Mouse (Mus musculus) ES-CJ7 (cell line): ENCODE data around the gene Bmpr1b.
A peak's percentile ranks its signal among the peaks of the same experiment; 100 is the strongest.

Source experiments
- DNase-seq: peaks from one replicate; pipeline ENCODE4 v3.0.0; 2011; ENCODE audit warnings: low read depth, low spot score

Bmpr1b gene

DNA sequence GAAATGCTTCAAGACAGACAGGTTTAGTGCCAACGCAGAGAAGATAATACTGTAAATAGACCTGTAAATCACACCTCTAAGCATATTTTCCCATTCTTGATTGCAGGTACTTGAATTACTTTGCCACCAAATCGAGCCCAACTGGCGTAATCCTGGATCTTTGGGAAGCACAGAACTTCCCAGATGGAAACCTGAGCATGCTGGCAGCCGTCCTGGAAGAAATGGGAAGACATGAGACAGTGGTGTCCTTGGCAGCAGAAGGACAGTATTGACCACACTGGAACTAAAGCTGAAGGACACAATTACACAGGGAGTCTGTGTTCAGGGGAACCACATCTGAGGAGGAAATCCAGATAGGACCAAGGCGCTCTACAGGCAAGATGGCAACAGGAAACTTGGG lies 340.9 kb downstream of the Bmpr1b start:
- DNase-seq: no peak

GRCm38 (mm10) chr3:141819331-141819941 lies 349.8 kb downstream of the Bmpr1b start:
- DNase-seq: peak; percentile 4

DNA sequence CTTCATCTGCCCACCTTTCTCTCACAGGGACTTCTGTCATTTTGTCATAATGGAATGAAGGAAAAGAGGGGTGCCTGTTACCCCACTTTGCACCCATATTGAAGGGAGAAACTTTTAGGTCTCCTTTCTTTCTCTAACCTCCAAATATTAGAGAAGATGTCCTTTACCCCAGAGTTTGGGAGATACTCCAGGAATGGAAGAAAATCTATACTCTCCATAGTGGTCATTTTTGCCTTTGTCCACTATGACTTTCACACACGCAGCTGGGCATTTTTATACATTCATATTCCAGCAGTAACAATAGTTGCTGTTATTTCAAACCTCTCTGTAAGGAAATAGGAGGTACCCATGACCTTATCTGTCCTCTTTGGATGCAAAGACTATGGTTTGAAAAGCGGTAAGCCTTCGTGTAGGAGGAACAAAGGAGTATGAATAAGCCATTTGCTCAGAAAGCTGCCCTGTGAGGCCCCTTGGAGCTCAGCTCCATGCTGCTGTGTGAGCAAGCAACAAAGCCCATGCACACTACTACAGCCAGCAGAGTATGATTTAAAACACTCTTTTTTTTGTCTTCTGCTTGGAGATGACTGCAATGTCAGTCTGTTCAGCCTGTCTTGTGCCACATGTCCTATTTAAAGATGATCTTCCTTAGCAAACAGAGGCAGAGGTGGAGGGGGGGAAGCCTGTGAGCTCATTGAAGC lies 350.5 kb downstream of the Bmpr1b start:
- no peak for DNase-seq

- no peak for DNase-seq
Measured at GRCm38 (mm10) chr3:141814776-141815175, 354.4 kb downstream of the Bmpr1b start.

DNA sequence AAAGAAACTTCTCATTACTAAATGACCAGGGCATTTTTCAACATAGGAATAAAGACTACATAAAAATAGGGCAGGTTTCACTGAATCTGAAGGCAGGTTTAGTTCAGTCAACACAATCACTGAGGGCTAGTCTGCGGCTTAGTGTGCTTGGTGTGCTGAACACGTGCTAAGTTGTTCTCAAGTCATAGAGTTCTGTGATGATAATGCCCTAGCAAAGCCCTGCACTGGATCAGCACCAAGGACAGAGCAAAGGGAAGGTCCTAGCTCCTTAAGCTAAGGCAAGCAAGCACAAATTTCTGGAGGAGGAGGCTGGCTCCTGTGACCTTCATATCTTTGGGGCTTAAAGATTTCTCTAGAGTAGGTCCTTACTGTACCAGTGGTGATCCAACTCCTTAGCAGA lies 357.9 kb downstream of the Bmpr1b start:
- peak; percentile 72 for DNase-seq

DNA sequence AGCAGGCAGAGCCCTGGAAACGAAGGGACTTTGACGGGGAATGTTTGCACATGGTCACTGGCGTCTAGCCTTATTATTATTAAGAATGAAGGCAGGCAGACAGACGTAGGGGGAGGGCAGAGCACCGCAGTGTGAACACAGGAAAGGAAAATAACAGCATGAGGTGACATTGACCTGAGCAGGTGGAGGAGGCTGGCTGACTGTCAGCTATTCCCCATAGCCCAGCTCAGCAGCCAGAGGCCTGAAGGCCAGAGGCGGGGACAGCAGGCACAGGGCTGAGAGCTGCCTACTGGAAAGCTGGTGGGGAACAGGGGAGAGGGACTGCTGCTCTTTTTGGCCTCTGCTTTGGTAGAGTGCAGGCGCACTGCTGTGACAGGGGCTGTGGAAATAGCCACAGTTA lies 358.3 kb downstream of the Bmpr1b start:
- DNase-seq: no peak

GRCm38 (mm10) chr3:141809581-141809980 lies 359.6 kb downstream of the Bmpr1b start:
- no peak for DNase-seq

DNA sequence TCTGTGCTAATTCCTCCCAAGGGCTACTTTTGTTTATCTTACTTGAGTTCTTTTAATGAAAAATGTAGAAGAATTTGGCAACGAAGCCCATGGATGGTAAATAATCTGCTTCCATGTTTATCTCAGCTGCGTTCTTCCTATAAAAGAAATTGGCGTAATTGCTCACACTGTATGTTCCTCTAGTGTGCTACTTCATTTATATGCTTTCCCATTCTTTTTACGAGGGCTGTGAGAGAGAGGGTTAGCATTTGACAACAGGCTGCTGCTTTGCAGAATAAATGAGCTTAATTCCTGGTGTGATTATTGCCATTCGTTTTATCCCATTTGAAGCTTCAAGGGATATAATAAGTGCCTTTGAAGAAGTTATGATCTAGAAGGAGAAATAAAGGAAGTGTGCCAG lies 365.1 kb downstream of the Bmpr1b start:
- DNase-seq: no peak

DNA sequence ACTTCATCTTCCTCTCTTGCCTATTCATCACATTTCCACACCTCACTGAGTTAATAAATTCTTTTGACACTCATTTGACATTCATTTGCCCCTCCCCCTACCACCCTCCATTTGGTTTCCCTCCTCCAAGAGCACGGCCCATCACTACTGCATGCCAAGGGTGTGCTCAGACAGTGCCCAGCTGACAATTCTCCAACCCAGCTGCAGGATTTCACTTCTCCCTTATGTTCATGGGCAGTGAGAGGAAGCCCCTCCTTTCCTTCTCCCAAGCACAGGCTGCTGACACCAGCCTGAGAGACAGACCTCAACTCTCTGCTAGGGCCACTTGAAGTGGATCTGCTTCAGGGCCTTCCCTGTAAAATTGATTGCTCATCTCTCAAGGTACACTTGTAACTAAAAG lies 371.4 kb downstream of the Bmpr1b start:
- no peak for DNase-seq

- DNase-seq: no peak
Measured at GRCm38 (mm10) chr3:141797372-141797771, 371.9 kb downstream of the Bmpr1b start.

DNA sequence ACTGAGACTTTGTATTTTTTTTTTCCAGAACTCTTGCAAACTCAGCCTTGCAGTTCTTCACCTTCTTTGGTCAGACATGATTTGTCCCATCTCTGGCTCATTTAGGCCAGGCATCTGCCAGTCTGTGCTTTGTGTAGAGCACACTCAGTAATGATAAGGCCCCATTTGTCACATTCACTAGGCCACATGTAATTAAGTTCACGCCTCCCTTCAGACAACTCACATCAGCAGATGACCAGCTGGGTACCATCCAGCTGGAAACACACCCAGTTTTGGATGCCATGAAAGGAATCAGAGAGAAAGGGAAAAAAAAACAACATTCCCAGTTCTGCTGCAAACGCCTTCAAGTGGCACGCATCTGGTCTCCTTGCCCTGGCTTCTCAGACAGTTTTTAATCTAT lies 374.9 kb downstream of the Bmpr1b start:
- DNase-seq: no peak

DNA sequence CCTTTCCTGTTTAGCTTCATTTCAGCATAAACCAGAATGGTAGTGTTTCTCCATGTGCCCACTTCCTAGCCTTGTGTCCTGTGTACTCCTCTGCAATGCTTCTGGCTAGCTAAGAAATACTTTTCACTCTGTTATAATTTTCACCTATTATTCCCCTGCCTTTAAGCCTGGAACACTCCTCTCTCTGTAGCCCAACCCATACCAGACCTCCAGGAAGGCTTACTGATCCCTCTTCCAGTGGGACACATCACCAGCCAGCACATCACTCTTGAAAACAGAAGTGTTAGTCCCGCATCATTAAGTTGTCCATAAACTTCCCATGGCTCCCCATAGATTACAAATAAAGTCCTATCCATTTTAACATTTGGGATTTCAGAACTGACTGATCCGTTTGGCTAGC lies 375.5 kb downstream of the Bmpr1b start:
- no peak for DNase-seq

- DNase-seq: no peak
Measured at GRCm38 (mm10) chr3:141792106-141792505, 377.1 kb downstream of the Bmpr1b start.

GRCm38 (mm10) chr3:141791026-141791780 lies 378.0 kb downstream of the Bmpr1b start:
- DNase-seq: no peak
